Mouse (Mus musculus) monocyte, adult 2 months (primary cell): ENCODE data around the gene Etl4.
"Not testable (repeated sequence)": the region's sequence is repeated elsewhere in the genome, so short reads cannot be mapped to it uniquely, and the experiment has no call there.

Experiments used
- DNase-seq, 2 experiments: peaks; one replicate each; pipeline ENCODE4 v3.0.0; 2022; ENCODE audit warnings: low spot score in 2 of 2, low read depth in 1 of 2

Gene Etl4

DNA sequence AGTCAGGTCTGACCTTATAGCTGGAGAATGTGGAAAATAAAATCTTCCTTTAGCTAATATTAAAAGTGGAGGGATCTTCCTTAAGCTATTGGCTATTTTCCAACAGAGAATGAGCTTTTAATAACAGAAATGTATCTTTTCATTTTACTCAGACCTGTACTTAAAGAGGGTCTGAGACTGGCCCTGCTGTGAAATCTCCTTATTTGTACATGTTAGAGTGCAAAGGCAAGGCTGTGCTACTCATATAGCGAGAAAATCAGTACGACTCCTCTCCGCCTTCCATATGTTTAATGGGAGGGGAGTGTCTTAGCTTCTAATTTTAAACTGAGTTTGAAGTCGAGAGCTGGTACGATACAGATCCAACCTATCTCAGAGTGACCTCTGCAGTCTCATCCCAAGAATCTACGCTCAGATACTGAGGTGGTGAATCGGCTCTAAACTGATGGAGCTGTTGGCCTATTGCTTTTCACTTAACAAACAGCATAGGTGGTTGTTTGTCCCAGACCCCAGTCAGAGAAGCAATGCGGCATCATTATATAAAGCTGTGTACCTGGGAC, 719.7 kb downstream of the Etl4 start:
- no peak for DNase-seq

DNA sequence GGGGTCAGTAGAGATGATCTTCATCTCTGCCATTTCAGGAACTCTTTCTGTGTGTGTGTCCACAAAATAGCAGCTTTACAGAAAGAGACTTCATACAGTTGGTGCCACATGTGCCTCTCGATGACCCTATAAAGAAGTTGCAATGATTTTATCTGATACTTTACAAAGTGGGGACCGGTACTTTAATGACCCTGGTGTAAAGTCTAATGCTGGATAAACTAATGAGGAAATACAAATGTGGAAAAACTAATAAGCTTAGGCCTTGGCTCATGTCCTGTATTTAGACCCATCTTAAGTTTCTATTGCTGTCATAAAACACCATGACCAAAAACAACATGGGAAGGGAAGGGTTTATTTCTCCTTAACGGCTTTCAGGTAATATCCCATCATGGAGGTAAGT, 729.0 kb downstream of the Etl4 start:
- no peak for DNase-seq

DNA sequence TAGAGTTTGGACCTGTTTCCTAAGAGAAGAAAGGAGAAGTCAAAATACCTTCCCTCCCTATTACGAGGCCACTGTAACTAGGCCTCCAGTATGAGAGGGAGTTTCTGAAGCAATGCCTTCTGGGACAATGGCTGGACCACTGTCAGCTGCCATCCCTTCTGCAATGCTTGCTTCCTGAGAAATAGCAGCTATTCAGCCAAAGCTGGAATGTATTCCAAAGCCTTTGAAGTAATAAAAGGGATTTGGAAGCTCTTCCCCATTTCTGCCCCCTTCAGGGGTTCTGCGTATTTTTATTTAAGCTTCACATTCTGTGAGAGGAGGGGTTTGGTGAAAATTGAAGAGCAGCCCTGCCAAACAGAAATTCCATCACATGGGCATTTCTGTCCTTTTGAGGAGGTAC, 730.1 kb downstream of the Etl4 start:
- DNase-seq, result no peak

DNA sequence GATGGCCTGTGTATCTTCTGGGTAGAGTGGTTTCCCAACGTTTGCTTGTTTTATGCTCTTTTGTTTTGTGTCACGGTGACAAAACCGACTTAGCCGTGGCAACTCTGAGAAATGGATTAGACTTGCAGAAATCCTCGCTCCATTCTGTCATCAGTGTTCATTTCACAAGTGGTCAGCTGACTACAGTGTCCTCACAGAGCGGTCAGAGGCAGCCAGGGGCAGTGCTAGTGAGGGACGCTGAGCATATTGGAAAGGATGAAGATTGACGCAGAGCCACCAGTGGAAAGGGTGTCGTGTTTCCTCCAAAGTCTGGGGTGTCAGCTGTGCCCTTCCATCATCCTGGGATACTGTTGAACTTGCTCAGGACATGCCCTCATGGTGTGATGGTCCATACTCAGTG, 733.2 kb downstream of the Etl4 start:
- DNase-seq, result no peak

DNA sequence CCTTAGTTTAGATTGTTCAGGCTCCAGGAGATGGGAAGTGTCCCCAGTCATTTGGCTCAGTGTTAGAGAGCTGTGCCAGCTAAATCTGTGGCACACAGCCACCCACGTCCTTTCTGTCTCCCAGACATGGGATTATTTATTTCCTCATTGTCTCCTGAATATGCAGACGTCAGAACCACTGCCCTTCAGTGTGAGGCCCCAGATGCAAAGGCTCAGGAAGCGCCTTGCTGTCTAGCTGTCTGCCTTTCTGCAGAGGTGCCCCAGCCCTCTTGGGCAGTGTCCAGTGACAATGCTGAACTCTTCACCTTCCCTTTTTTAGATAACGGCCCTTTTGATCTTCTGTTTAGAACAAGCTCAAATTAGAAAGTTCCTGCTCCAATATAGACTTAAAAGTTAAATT, 740.2 kb downstream of the Etl4 start:
- DNase-seq, result no peak

DNA sequence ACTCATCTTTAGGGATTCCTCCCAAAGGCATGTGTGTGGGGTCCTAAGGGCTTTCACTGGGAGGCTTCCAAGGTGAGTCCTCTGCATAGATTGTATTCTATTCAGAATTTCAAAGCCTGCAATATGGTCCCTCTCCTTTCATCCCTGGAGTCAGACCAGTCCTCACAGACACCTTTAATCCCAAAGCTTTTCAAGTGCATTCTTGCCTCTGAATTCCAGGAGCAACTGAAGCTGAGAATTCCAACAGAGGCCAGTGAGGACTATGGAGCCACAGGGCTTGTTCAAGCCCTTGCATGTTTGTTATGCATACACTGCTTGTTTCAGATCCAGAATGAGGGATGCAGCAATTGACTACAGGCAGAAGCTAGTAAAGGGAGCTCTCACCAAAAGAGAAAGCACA, 743.5 kb downstream of the Etl4 start:
- DNase-seq, result no peak

DNA sequence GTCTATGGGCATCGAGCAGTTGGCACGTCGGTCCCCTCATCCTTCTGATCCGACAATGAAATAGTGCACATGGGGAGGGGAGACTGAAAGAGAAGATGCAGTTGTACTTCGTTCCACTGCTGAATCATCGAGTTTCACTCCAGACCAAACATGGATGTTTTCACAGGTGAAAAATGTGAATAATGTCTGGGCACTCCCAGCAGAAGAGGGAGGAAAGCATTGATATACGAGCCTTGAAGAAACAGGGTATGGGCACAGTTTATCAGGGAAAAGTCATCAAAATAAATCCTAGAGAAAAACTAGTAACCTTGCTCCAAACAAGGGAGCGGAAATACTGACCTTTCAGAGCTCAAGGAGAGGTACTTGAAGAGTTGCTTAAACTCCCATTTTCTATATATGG, 744.5 kb downstream of the Etl4 start:
- no peak for DNase-seq

DNA sequence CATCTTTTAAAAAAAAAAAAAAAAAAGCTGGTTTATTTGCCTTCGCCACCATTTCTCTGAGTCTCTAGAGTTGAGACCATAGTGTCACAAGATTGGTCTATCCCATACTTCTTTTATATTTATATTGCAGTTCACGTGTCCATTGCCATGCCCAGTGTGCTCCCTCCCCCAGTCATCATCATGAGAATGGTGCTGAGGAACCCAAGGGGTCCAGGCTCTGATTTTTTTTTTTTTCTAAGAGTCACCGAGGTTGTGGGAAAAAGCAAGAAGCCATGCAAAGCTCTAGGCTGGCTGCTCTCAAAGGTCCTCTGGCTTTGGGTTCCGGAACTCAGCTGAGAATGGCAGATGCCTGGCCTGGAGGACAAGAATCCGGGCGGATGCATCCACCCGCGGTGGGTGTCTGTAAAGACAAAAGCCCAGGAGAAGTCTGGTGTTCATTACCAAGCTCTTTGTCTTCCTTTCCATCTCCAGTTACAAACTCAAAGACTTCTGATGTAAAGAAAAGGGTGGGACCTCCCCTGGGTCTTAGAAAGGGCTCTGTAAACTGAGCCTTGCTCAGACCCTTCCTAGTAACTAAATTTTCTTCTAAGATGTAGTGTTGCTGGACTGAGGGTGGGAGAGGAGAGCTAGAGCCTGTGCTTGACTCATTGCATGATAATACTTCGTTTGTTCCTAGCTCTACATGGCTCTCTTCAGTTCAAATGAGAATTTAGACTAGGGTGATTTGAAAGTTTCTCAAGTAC, 745.2 kb downstream of the Etl4 start:
- no peak for DNase-seq

DNA sequence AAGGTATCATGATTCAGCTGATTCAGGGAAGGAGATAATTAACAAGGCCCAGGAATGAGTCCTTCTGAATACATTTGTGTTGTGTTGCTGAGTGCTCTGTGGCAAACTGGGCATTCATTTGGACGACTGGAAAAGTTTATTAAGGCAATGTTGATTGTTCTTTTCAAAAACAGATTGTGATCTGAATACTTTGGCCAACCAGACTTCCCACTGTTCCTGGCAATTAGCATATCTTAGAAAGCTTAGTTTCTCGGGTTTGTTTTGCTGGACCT, 745.7 kb downstream of the Etl4 start:
- DNase-seq, result no peak

DNA sequence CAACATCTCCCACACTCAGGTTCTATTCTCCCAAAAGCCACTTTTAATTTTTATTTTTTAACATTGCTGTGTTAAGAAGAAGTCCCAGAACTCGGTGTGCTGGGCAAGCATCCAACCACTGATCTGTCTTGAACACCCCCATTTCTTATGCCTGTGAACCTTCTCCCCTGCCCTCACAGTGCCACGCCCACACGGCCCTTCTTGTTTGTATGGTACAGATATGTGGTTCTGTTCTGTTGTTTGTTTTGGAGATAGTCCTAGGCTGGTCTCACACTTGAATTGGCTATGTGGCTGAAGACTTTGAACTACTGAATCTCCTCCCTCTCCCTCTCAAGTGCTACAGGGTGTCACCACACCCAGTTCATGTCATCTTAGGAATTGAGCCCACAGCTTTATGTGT, 748.3 kb downstream of the Etl4 start:
- no peak for DNase-seq

DNA sequence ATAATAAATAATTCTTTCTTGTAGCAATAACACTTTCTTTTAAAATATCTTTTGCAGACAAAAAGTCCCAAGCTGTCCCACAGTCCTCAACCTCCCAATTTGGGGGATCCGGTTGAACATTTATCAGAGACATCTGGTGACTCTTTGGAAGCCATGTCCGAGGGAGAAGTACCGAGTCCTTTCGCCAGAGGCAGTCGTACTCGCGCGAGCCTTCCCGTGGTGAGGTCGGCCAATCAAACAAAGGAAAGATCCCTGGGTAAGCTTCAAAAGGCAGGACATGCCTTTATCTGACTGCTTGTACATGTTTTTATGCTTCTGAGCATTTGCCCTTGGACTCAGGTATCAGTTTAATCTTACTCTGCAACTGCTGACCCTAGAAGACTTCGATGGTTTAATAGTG, 752.3 kb downstream of the Etl4 start:
- no peak for DNase-seq

DNA sequence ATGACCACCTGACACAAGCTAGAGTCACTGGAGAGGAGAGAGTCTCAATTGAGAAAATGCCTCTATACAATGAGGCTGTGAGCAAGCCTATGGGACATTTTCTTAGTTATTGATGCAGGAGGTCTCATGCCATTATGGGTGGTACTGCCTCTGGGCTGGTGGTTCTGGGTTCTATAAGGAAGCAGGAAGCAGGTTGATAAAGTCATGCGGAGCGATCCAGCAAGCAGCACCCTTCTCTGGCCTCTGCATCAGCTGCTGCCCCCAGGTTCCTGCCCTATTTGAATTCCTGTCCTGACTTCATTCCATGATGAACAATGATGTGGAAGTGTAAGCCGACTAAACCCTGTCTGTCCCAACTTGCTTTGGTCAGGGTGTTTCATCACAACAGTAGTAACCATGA, 753.1 kb downstream of the Etl4 start:
- no peak for DNase-seq

DNA sequence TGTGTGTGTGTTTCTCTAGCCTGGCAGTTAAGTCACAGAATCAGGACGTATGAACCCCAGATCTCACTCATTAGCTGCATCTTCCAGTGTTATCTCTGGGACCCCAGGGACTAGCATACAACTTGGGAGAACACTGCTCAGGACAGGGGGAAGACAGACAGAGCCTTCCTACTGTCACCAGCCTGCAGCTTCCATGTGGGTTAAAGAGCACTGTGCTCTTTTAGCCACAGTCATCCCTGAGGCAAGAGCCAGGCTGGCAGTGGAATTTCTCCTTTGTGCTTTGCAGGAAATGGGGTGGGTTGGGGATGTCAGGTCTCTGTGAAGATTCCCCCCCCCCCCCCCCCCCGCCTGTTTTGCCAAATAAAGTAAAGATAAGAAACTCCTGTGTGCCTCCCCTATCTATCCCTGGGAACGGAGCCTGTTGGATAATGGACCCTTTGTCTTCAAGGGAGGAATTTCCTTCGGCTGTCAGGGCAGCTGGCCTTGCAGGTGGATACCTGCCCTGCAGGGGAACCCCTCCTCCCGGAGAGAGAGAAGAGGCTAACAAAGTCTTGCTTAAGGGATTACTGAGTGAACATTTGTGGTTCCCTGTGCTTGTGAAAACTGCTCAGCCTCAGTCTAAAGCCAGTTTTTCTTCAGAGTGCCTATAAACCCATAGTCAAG, 755.9 kb downstream of the Etl4 start:
- no peak for DNase-seq

DNA sequence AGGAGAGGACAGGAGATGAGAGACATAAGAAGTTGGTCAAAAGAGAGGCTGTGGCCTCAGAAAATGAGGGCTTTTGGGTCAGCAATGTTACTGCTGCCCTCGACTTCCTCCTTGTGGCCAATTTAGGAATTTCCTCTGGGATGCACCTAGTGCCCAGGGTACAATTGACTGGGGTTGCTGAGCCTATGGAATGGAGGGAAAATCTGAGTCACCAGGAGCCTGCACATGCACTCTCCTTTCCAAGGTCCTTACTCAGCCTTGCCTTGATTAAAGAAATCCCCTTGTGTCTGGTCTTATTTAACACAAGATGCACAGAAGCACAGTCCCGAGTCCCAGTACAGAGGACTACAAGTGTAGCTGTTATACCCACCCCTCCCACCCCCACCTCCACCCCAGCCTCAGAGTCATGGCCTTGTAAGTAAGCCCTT, 756.5 kb downstream of the Etl4 start:
- no peak for DNase-seq

DNA sequence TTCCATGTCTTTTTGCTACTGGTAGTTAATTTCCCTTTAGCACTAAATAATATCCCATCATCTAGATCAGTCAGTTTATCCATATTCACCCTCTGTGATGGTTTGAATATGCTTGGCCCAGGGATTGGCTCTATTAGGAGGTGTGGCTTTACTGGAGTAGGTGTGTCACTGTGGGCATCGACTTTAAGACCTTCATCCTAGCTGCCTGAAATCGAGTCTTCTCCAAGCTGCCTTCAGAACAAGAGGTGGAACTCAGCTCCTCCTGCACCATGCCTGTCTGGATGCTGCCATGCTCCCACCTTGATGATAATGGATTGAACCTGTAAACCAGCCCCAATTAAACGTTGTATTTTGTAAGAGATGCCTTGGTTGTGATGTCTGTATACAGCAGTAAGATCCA, 758.3 kb downstream of the Etl4 start:
- DNase-seq, result no peak

DNA sequence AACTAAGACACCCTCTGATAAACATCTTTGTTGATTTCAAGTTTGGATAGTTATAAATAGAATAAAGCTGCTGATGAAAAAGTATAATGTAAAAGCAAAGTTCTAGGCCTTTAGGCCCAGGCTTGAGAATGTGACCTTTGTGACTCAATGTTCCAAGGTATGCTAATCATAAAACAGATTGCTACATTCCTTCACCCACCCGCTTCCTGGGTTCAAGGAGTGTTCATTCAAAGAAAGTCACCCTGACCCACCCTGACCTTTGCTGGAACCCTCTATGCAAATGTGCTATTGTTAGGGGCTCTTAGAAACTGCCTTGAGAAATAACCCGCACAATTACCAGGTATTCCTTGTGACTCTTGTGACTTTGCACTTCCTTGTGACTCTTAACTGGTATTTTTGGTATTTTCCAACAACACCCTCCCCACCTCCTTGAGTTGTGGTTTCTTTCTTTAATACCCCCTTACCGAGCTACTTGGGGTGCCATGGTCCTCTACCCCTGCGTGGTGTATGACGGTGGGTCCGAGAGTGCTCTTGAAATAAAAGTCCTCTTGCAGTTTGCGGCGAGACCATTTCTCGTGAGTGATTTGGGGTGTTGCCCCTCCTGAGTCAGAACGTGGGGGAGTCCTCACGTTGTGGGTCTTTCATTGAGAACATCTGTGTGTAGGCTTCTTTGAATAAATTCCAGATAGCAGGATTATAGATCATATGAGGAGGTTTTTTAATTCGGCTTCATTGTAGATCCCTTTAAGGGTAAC, 758.9 kb downstream of the Etl4 start:
- DNase-seq, result not testable (repeated sequence)

DNA sequence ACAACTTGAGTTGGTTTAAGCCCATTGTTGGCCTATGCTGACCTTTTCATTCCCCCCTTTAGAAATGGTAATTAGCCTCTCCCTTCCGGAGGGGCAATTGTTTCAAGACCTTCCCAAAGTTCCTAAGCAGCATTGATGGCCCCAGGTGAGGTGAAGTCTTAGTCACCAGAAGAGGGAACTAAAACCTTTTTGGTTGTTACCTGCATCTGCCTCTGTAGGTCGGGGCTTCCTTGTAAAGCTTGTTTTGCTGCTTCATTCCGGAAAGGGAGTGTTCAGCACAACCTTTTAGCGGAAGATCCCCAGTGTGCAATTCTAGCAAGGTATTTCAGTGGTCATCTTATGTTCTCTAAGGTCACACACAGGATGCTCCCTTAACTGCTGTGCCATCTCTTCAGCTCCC, 759.8 kb downstream of the Etl4 start:
- DNase-seq, result no peak

DNA sequence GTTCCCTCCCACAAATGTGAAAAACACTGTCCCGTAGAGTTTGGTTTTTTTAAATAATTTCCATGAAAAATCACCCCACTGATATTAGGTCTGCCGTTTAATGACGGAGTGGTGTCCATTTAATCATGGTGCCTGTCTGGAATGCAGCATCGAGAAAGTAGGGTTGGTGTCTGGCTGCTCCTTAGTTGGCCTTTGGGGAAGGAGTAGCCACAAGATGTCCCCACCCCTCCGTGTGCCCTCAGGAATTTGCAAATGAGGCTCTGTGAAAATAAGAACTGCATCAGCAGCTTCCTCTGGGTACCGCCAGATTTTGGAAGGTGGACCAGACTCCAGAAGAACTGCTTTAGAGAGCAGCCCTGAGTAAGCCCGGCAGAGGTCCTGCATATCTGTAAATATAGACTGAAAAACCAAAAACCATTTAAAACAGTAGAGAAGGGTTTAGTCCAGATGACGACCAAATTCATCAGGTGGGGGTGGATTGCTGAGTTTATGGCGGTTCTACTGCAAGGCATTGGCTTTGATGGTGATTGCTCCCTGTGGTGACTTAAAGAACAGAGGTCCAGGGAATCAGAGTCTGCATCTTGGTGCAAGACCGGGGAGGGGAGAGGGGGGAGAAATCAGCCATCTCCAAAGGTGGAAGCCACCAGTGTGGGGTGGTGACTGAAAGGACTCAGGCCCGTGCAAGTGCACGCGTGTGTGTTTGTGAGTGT, 762.1 kb downstream of the Etl4 start:
- no peak for DNase-seq

DNA sequence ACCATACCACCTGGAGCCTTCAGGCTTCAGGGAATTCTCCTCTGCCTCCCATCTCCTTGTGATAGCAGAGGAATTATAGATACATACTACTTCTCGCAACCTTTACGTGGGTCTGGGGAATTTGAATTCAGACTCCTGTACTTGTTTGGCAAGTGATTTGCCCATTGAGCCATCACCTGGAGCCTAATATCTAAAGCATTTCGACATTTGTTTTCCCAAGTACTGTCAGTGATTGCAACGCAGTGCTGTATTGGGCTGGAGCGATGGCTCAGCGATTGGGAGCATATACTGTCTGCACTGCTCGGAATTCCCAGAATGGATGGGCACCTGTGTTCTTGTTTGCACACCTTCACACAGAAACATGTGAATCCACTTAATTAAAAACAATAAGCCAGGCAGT, 762.7 kb downstream of the Etl4 start:
- DNase-seq, result no peak

DNA sequence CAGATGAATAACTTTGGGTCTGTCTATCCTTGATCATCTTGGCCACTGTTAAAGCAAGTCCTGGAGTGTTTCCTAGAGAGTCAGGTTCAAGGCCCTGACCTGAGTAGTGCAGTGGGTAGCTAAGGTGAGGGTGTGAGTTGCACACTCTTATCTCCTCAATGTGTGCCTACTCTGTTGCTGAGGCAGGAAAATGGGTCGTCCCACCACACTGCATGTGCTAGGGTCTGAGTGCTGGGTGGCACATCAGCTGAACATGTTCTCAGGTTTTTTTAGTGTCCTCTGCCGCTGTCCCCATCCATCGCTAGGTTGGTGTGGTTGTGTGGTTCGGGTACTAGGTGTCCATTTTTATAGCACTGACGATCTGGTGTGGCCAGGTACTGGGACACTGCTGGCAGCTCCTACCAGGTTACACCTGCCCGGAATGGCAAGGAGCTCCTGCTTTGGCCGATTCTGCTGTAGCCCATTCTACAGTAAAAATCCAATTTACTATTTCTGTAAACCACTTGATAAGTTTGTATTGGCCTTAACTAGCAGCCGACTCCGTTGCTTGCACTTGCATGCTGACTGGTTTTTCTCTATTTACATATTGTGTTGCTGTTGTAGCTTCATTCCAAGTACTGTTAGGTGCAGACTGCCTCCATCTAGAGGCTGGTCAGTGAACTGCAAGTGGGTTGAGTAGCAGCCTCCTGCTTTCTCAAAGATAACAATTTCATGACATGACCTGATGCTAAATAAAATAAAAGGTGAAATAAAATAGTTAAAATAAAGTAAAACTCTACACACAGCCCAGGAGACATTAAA, 763.4 kb downstream of the Etl4 start:
- no peak for DNase-seq

DNA sequence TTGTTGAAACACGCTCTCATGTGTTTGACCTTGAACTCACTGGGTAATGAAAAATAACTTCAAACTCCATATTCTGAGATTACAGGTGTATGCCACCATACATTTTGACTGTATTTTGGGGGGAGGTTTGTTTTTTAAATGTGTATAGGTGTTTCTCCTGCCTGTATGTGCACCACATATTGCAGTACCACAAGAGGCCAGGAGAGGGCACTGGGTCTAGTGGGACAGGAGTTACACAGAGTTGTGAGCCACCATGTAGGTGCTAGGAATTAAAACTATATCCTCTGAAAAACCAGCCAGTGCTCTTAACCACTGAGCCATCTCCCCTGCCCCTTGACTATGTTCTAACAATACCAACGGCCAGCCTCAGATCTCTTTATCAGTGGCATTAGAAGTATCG, 766.8 kb downstream of the Etl4 start:
- no peak for DNase-seq
